Mouse (Mus musculus): ENCODE measurements around the gene Unc79.
A peak's percentile ranks its signal among the peaks of the same experiment; 100 is the strongest.

The Unc79 gene

DNA sequence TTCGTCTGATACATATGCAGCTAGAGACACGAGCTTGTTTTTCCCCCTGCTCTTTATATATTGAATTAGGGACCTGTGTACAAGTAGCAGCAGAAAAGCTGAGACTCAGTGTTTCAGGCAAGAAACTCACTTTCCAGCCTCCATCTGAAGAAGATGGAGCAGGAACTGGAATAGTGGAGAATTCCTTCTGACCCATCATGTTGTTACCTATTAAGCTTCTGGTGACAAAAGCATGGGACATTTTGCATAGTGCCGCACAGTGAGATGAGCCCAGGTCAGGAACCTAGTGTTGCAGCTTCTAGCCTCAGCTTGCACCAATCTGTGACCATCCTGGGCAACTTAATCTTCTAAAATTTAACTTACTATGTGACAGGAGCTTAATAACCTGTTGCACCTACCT, 92.7 kb downstream of the Unc79 start:
- DNase-seq, result no peak

DNA sequence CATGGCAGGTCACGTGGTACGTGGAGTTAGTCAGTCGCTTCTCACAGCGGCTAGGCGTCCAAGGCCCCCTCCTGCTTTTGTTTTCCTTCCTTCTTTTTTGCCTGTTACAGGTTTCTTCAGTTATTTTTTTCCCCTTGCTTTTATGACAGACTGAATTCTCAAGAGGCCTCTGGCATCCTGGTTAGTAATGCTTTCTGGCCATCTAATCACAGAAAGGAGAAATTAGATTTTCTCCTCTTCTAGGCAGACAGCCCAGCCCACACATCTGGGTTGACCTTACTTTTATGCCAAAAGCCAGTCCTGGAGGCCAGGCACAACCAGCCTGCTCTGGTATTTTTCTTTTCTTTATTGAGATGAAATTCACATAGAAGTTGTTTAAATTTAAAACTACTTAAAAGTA, 94.1 kb downstream of the Unc79 start:
- no peak for DNase-seq

DNA sequence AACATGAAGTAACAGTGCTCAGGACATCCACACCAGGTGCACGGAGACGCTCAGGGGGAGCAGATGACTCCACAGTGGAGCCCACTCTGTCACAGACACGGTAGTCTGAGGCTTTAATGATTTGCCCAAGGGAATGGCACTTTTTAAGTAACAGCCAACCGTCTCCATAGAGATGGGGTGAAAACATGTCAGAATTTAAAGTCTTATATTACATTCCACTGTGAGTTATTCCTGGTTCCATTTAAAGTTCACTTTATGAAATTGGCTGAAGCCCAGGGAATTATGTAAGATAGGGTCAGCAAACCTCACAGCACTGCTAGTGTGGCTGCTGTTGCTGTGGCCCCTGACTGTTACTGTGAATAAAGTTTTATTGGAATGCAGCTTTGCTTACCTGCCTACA, 95.8 kb downstream of the Unc79 start:
- DNase-seq, result no peak

DNA sequence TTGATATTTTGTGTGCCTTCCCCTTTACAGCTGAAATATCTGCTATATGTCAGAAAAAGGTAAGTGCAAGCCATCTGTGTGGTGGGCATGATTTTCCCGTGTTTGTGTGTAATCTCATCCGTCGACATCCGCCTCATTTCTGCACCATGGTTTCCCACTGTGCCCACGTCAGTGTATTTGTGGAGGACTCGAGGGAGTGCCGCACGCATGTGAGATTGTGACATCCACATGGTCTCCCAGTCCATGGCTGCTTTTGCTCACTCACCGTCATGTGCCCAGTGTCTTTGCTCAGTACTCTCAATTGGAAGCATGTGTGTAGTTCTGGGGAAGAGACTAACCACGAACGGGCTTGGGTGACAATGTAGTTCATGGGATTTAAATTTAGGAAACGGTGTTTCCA, 101.2 kb downstream of the Unc79 start:
- no peak for DNase-seq

DNA sequence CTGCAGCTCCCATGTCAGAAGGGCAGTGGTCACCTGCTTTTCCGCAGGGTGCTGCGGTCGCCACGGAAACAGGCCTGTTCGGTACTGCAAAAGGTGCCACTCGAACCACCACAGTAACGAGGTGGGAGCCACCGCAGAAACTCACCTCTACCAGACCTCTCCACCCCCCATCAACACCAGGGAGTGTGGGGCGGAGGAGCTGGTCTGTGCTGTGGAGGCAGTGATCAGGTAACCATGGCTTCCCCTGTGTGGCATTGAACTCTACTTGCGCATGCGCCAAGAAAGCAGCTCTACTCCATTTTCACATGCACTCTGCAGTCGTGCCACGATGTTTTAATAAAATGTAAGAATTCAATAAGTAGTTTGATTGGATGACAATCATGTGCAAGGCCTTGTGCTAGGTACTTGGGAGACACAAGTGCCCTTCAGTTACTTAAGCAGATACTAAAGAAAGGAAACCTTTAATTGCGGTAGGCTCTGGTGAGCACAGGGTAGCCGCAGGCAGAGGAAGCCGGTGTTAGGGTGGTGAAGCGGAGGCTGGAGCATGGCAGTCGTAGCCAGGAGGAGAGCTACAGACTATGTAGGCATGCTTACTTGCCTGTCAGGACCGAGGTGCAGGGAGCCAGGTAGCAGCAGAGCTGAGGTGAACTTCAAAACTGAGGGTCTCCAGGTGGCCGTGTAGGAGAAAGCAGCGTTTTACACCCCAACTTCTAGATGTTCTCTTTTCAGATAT, 110.8 kb downstream of the Unc79 start:
- peak in 1 of 2 experiments; percentile 7 for DNase-seq

DNA sequence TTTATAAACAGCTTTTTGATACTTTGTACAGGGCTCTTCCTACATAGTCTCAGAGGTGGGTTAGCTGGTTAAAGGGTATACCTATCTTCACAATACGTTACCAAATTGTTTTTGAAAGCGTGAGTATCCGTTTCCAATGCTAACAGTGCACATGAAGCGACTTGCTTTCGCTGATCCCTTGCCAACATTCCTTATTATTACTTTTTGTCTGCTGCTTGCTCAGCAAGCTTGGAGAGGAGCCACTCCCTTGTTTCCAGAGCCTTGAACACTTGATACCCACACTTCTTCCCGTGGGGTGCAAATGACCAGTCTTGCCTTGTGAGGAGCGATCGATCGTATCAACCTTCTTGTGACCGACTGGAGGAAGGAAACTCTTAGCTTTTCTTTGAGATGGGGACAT, 112.1 kb downstream of the Unc79 start:
- peak in 1 of 2 experiments; percentile 18 for DNase-seq

DNA sequence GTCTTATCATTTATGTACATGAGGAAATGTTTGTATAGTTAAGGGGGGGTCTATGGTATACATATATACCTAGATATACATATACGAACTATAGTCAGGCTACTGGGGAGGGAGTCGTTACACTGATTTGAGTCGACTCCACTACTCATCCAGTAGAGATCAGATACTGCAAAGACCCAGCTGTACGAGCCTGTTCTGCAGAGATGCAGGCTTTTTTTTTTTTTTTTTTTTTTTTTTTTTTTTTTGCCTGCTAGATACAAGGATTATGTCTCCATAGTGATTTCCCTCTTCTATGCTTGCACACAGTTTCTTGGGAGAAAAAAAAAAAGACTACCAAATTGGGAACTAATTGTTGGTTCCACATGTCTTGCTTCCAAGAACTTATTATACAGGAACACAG, 113.5 kb downstream of the Unc79 start:
- no peak for DNase-seq

DNA sequence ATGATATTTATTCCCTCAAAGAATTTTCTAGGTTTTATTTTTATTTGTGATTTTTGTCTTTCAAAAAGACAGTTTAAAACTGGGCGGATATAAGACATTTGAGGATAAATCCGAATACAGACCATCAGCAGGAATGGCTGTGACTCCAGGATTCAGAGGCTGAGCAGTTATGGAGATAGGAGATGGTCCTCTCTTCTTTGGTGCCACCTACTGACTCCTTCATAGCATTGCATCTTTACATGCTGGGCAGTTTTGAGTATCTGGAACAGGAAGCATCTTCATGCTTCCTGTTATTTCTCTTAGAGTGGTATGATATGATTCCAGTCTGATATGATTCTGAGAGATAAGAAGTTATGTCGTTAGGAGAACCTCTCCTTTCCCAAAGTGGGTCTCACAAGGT, 116.3 kb downstream of the Unc79 start:
- no peak for DNase-seq

DNA sequence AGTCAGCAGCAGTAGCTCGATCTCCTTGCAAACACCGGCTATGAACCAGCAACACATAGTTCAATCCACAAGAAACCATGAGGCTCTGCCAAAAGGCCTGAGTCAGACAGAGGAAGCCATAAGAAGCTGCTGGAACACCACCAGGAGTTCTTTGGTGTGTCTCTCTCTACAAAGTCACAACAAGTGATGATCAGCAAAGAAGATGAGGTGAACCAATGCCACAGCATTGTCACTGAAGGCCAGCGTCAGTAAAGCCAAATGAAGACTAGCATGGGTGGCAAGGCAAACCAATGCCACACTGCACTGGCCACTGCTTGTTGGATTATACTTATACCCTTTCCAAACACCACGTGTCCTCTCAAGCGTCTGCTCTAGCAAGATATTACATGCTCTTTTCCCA, 119.5 kb downstream of the Unc79 start:
- DNase-seq, result no peak

DNA sequence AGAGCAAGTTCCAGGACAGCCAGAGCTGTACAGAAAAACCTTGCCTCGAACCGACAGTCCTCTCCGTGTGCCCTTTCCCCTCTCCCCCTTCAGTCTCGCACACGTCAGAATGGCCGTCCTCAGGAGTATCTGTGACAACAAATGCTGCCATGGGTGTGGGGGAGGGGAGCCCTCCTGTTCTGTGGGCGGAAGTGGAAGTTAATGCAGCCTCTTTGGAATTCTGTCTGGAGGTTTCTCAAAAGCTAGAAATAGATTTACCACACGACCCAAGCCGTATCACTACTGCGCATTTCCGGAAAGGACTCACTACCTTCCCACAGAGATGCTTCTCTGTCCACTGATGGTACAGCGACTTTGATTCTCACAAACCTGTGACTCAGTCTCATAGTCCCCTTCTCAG, 120.9 kb downstream of the Unc79 start:
- DNase-seq, result no peak

DNA sequence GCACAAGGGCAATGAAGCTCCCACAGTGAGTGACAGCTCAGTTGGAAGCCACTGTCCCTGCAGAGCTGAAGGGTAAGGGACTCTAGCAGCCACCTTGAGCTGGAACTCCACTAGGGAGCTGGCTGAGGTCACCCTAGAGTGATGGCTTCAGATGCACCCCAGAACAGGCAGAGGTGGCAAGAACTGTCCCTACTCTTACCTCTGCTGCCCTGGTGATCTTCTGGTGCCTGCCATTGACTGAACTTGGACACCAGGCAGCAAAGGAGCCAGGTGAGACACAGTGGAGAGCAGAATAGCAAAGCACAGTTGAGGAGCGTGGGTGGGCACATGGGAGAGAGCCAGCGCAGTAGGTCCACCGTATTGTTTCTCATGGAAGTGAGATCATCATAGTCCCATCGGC, 125.3 kb downstream of the Unc79 start:
- no peak for DNase-seq

DNA sequence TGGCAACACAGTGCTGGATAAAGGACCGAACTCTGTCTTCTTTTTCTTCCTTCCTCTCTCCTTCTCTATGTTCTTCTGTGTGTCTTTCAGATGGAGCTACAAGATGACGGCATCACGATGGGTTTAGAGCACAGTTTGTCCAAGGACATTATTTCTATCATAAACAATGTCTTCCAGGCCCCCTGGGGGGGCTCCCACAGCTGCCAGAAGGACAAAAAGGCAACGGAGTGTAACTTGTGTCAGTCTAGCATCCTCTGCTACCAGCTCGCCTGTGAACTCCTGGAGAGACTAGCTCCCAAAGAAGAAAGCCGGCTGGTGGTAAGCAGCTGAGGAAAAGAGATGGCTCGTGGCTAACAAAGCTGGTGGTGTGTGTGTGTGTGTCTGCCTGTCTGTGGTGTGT, 130.1 kb downstream of the Unc79 start:
- DNase-seq, result no peak

DNA sequence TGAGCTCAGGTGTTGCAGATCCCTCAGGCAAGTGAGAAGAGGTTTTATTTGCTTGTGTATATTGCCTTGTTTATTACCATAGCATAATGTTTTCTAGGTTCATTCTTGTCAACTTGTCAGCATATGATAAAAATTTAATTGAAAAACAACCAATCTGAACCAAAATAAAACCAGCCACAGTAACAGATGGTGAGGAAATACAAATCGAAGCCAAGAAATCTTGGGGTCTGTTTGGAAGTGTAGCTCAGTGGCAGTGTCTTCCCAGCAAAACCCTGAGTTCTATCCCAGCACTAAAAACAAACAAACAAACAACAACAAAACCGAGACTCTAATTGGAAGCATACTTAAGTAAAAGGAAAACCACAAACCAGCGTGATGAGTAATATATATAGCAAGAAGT, 131.4 kb downstream of the Unc79 start:
- no peak for DNase-seq

DNA sequence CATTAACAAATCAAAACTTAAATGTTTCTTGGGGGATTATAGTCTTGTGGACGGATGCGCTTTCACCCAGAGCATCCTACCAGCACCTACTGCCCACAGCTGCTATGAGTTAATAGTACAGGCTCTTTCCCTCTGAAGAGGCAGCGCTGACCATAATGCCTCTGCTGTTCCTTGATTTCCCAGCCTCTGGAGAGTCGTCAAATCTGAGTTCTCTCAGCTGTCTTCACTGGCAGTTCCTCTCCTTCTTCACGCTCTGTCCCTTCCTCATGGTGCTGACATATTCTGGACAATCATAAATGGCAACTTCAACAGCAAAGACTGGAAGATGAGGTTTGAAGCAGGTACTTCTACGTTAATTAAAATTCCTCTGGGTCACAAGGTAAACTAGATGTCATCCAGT, 143.2 kb downstream of the Unc79 start:
- DNase-seq, result no peak

DNA sequence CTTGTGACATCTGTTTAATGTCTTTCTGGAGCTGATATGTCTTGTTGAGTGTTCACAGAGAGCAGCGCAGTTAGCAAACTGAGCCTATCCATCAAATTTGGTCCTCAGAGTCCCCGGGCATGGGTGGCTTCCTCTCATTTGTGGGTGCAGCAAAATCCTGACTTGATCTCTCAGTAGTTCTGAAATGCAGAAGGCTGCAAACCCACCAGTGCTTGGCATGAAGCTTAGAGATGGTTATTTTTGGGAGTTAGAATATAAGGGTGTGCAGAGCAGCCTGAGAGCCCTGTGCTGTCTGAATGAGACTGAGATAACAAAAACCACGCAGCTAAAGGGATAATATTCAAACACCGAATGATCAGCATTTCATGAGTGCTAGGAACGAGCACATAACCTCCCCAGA, 146.5 kb downstream of the Unc79 start:
- DNase-seq, result no peak

DNA sequence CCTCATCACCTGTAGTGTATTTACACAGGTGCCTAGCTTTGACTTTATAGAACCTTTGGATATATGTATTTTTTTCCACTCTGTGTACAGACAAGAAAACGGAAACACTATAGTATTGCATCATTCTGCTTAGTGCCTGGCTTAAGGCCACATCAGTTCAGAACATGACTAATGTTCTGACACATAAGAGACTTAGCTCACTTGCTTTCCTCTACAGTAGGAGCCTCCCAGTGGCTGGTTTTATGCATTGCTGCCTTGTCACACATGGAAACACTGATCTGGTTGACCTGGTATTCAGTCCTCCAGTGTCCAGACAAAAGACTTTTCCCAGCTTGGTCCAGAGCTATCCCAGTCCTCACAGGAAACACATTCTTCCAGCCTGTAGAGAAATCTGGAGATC, 150.5 kb downstream of the Unc79 start:
- DNase-seq, result peak; percentile 4 to 24

DNA sequence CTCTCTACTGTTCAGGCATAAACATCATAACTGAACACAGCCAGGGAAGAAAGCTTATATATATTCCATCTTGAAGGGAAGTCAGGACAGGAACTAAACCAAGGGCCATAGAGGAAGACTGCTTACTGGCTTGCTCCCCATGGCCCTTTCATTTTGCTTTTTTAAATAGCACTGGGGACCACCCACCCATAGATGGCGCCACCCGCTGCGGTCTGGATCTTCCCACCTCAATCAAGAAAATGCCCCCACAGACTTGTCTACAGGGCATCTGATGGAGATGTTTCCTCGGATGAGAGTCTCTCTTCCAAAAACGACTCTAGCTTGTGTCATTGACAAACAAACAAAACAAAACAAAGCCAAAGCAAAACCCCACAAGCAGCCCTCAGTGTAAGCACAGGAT, 151.4 kb downstream of the Unc79 start:
- DNase-seq, result no peak

DNA sequence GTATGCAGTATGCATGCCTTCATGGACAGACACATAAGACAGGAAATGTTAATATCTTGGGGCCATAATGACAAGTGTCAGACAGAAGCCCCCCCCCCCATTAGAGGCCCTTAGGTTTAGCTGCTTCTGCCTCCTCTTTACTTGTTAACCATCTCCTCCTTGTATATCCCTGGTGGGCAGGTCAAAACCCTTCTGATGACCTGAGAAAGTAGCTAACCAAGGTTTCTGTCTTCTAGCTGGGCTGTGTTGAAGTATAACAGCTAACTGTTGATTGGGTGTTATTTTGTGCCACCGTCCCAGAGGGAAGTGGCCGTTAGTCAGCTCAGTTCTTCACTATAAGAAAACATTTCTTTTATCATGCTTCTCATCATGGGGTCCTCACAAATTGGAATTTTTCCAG, 154.4 kb downstream of the Unc79 start:
- DNase-seq, result no peak

DNA sequence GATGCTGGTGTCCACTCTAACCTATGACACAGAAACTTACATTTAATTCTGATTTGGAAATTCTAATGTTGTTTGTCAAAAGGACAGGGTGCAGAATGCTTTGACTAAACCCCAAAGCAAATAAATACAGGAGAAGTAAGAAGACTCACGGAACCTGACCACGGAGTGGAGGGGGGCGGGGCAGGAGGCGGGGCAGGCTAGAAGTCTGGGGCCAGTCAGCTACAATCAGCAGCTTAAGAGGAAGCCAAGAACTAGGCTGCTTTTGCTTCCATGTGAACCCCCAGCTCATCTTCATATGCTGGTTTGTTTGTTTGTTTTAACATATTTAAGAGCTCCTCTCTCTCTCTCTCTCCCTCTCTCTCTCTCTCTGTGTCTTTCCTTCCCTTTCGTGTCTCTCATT, 154.9 kb downstream of the Unc79 start:
- DNase-seq, result no peak

DNA sequence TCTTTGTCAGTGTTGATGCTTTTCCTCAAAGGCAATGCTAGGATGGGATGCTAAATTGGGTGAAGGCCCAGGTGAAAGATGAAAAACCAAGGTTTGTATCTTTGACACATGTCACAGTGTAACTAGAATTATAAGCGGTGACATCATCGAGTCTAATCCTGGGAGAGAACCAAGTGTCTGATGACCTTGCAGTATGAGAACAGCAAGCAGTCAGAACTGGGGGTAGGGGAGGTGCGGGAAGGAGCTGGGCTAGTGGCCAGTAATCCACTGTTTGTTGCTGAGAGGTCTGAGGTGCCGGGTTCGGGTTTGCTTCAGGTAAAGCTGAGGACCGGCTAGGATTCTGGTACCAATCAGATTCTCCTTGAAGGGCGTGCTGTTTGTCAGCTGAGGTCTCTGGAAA, 160.6 kb downstream of the Unc79 start:
- no peak for DNase-seq

DNA sequence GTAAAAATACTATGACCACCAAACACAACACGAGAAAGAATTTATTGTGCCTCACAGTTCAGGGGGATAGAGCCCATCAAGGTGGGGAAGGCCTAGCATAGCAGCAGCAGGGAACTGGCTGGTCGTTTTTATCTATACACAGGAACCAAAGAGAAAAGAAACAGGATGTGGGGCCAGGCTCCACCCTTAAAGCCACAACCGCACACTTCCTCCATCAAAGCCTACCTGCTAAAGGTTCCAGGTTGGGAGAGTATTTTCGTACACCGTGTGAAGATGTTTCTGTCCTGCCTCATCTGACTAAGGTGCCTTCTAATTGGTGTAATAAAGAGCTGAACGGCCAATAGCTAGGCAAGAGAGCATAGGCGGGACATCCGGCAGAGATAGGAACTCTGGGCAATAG, 168.0 kb downstream of the Unc79 start:
- no peak for DNase-seq

DNA sequence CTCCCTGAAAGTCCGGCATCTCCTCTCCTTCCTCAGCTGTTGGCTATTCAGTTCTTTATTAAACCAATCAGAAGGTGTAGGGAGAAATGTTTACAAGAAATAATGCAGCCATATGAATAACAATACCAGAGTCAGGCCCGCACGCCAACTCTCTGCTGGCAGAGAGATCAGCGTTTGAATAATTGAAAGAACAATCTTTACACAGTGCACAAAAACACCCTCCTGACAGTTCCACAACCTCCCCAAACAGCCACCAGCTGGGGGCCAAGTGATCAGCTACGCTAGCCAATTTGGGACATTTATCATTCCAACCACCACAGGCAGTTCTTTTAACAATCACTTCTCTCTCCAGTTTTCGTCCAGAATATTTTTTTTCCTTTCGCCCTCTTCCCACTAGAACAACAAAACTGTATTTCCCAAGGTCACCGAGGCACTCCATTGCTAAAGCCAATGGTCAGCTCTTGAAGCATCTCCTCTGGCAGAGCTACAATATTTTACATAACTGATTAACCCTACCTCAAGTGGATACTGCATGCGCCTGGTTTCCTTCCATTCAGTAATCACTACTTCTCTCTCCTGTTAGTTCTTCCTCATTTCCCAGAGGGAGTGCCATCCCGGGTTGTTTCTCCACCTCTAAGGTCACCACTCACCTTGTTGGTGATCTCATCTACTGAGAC, 169.0 kb downstream of the Unc79 start:
- DNase-seq, result no peak

DNA sequence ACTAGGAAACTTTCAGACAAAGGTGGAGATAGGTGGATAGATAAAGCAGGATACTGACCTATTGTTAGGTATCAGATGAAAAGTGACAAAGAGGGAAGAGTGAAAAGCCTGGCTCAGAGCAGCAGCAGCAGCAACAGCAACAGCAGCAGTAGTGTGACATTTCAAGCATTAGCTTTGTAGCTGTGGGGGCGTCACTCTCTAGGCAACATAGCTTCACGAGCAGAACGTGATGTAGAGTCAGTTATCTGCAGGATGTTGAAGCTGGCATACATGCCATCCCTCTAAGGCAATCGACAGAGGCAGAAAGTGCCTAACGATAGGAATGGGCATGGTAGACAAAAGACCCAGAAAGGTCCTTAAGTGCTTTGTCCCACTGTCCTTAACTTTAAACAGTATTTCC, 173.3 kb downstream of the Unc79 start:
- no peak for DNase-seq

DNA sequence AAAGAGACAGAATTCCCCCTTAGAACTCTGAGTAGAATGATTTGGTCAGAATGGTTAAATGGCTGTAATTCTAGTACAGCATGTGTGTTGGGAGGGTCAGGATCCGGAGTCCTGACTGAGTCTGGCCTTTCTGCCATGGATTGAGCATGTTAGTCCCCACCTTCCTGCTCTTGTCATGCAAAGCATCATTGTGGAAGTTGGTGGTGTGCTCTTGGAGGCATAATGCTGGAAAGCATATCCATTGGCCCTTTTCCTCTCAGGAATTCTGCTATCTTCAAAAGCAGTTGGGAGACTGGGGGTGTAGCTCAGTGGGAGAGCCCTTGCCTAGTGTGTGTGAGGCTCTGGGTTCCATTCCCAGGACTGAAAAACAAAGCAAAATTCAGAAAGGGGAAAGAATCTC, 175.2 kb downstream of the Unc79 start:
- no peak for DNase-seq

DNA sequence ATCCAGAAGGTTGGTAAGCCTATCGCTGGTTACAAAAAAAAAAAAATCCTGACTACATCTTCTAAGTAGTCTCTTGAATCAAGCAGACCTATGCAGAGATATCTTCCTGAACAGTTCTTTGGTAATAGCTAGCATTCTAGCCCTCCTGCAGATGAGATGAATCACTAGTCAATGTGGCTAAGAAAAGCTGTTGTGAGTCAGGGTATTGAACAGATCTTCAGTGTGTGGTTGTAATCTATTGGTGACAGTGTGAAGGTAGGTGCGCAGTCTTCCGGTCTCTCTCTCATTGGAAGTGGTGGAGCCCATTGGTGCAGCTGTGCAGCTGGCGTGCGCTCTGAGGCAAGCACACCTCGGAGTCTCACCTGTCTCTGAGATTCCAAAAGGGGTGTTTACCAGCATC, 180.3 kb downstream of the Unc79 start:
- no peak for DNase-seq

All from lung, adult 18-20 months (tissue).